Mouse (Mus musculus) embryonic facial prominence, embryonic 10.5 days (tissue): Measurements from ENCODE around the gene Mark1. TPM values are rescaled to one million over a fixed set of nuclear protein-coding genes. Genes with fewer than 3 reads are reported as not detected.

Experiments used
- DNase-seq: peaks from one replicate; pipeline ENCODE4 v3.0.0-alpha.2; 2017; ENCODE audit warnings: low spot score
- H3K27ac ChIP-seq: fragments of 300-500 bp; sonication (generic); replicated peaks from 2 replicates; pipeline ENCODE4 v1.5.1; 2016; ENCODE audit warnings: mild to moderate bottlenecking
- H3K27me3 ChIP-seq: fragments of 300-500 bp; sonication (generic); replicated peaks from 2 replicates; pipeline ENCODE4 v1.6.1; 2016; ENCODE audit warnings: low read depth, mild to moderate bottlenecking; ENCODE audit not compliant: poor library complexity, severe bottlenecking
- H3K36me3 ChIP-seq: fragments of 300-500 bp; sonication (generic); replicated peaks from 2 replicates; pipeline ENCODE4 v1.6.1; 2016; ENCODE audit warnings: mild to moderate bottlenecking, moderate library complexity
- H3K4me1 ChIP-seq: fragments of 300-500 bp; sonication (generic); 2 replicates; pipeline ENCODE4 v1.6.1; 2016
- H3K4me3 ChIP-seq: fragments of 300-500 bp; sonication (generic); 2 replicates; pipeline ENCODE4 v1.5.1; 2016; ENCODE audit warnings: mild to moderate bottlenecking, moderate library complexity
- H3K9me3 ChIP-seq: fragments of 300-500 bp; sonication (generic); 2 replicates; pipeline ENCODE4 v1.6.1; 2016; ENCODE audit warnings: mild to moderate bottlenecking
- WGBS: fragments of 180-500 bp; shearing (Covaris S2); methylation state at CpG from one replicate; pipeline ENCODE4 v1.1.7; 2016; 5-methylcytosine and 5-hydroxymethylcytosine counted together
- polyA plus RNA-seq: library from polyadenylated mRNA; unstranded; fragments of >200 nt; fragmentation: Nextera tagmentation; extraction: Ambion mirVana; gene quantifications from 2 replicates; pipeline ENCODE4 v1.2.1, GENCODE M21; 2016

Gene Mark1
- polyA plus RNA-seq, 1 experiment from 2014 or later: 3.0 TPM

- H3K4me3 ChIP-seq: no peak overlapping the region
- no peaks in the 10 kb centered on the region for H3K36me3 ChIP-seq
- WGBS: 83% methylated on average over 1 of the region's 1 CpGs
- DNase-seq: no peak
- H3K27me3 ChIP-seq: no peaks in the 10 kb centered on the region
- H3K9me3 ChIP-seq: no peaks in the 10 kb centered on the region
- no peak overlapping the region for H3K27ac ChIP-seq
- H3K4me1 ChIP-seq: peaks cover 24% of the 10 kb centered on the region
These were observed 141.1 kb downstream of the Mark1 start for GRCm38 (mm10) chr1:184858253-184858652.

- H3K9me3 ChIP-seq: no peaks in the 10 kb centered on the region
- DNase-seq: no peak
- H3K27ac ChIP-seq: no peak overlapping the region
- H3K4me3 ChIP-seq: no peak overlapping the region
- 0 out of 2 replicates have a peak, but pooled peaks cover under 1% of the 10 kb centered on the region for H3K27me3 ChIP-seq
- 93% methylated on average over 9 of the region's 9 CpGs for WGBS
- peaks cover 30% of the 10 kb centered on the region for H3K4me1 ChIP-seq
- no peaks in the 10 kb centered on the region for H3K36me3 ChIP-seq
These were observed 142.2 kb downstream of the Mark1 start for GRCm38 (mm10) chr1:184857216-184857615.

GRCm38 (mm10) chr1:184853922-184854321 lies 145.4 kb downstream of the Mark1 start:
- 65% methylated on average over 3 of the region's 3 CpGs for WGBS
- H3K4me3 ChIP-seq: no peak overlapping the region

GRCm38 (mm10) chr1:184853339-184853738 lies 146.0 kb downstream of the Mark1 start:
- no peaks in the 10 kb centered on the region for H3K9me3 ChIP-seq
- no peak overlapping the region for H3K27ac ChIP-seq
- H3K27me3 ChIP-seq: peaks cover 36% of the 10 kb centered on the region
- DNase-seq: peak; percentile 58
- peak overlapping the region; percentile 33 for H3K4me3 ChIP-seq
- no peaks in the 10 kb centered on the region for H3K36me3 ChIP-seq
- 28% methylated on average over 5 of the region's 5 CpGs for WGBS
- H3K4me1 ChIP-seq: peaks cover 28% of the 10 kb centered on the region

More at GRCm38 (mm10) chr1:184853922-184854321, 145.4 kb downstream of the Mark1 start:
- no peaks in the 10 kb centered on the region for H3K9me3 ChIP-seq
- peaks cover 28% of the 10 kb centered on the region for H3K4me1 ChIP-seq
- DNase-seq: no peak
- peaks cover 30% of the 10 kb centered on the region for H3K27me3 ChIP-seq
- H3K36me3 ChIP-seq: no peaks in the 10 kb centered on the region
- H3K27ac ChIP-seq: no peak overlapping the region

GRCm38 (mm10) chr1:184851741-184852618 lies 147.4 kb downstream of the Mark1 start:
- H3K4me1 ChIP-seq: peaks cover 28% of the 10 kb centered on the region
- peak; percentile 82 for DNase-seq
- peaks cover 49% of the 10 kb centered on the region for H3K27me3 ChIP-seq
- 19% methylated on average over 31 of the region's 31 CpGs for WGBS
- no peaks in the 10 kb centered on the region for H3K9me3 ChIP-seq
- no peak overlapping the region for H3K27ac ChIP-seq
- H3K4me3 ChIP-seq: peak overlapping the region; percentile 37
- H3K36me3 ChIP-seq: no peaks in the 10 kb centered on the region

GRCm38 (mm10) chr1:184851166-184851565 lies 148.2 kb downstream of the Mark1 start:
- Histone ChIP-seq H3K4me3 (no peak overlapping the region), H3K9me3 (no peaks in the 10 kb centered on the region), H3K27ac (0 out of 2 replicates have a peak overlapping the region, but pooled peaks have one; percentile 19), H3K36me3 (no peaks in the 10 kb centered on the region), H3K4me1 (peaks cover 36% of the 10 kb centered on the region), H3K27me3 (peaks cover 58% of the 10 kb centered on the region)
- no peak for DNase-seq
- WGBS: 40% methylated on average over 7 of the region's 7 CpGs

- Histone ChIP-seq H3K4me3 (0 out of 2 replicates have a peak overlapping the region, but pooled peaks have one; percentile 89), H3K4me1 (peaks cover 35% of the 10 kb centered on the region), H3K9me3 (no peaks in the 10 kb centered on the region), H3K27ac (no peak overlapping the region), H3K36me3 (no peaks in the 10 kb centered on the region), H3K27me3 (peaks cover 76% of the 10 kb centered on the region)
- no peak for DNase-seq
- 51% methylated on average over 3 of the region's 3 CpGs for WGBS
These were observed 152.4 kb downstream of the Mark1 start for GRCm38 (mm10) chr1:184846973-184847372.

Other genes starting within 250 kb of the Mark1 start
- gene Marc1, start 188.3 kb downstream of the Mark1 start, polyA plus RNA-seq: 0.07 TPM in 1 of 2 replicates, not detected in the other
- 78.9 and 82.0 TPM in 2 replicates for gene Marc2, start 153.1 kb downstream of the Mark1 start, polyA plus RNA-seq
- 0.49 and 0.64 TPM in 2 replicates for gene C130074G19Rik, start 116.4 kb downstream of the Mark1 start, polyA plus RNA-seq
- gene Rab3gap2, start 204.5 kb upstream of the Mark1 start, polyA plus RNA-seq: 20.6 and 21.3 TPM in 2 replicates